Mouse (Mus musculus): ENCODE data around the gene Prph2. TPM values are rescaled to one million over a fixed set of nuclear protein-coding genes. Genes with fewer than 3 reads are reported as not detected.

Gene Prph2
- polyA plus RNA-seq, 1 experiment from 2014 or later = not detected

DNA sequence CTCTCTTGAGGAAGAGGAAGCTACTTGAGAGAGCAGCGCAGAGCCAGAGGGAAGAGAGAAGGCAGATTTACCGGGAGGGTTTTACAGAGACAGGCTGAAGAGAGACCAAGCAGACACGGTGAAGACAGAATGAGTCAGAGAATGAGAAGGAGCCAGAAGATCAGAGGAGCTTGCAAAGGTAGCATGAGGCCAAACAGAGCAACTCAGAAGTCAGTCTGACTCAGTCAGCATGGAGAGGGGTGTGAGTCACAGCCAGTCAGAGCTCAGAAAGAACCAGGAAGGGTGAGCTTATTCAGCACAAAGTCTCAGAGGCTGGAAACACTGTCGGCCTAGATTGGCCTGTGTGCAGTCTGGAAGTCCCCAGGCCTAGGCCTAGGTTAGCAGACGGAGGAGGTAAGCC is 22.7 kb downstream of the Prph2 start:
- H3K27ac ChIP-seq = no peak overlapping the region
- H3K4me2 ChIP-seq = no peak overlapping the region
- H3K9me3 ChIP-seq = no peaks in the 10 kb centered on the region
- H3K9ac ChIP-seq = no peak overlapping the region
- ATAC-seq (ENCODE audit: borderline replicate concordance, extremely low read depth, low FRiP score, low TSS enrichment) = no peak
- H3K4me3 ChIP-seq = no peak overlapping the region
- no peaks in the 10 kb centered on the region for H3K27me3 ChIP-seq
- no peaks in the 10 kb centered on the region for H3K4me1 ChIP-seq
- 87% methylated on average over 5 of the region's 5 CpGs for WGBS
- peaks cover 91% of the 10 kb centered on the region for H3K36me3 ChIP-seq

DNA sequence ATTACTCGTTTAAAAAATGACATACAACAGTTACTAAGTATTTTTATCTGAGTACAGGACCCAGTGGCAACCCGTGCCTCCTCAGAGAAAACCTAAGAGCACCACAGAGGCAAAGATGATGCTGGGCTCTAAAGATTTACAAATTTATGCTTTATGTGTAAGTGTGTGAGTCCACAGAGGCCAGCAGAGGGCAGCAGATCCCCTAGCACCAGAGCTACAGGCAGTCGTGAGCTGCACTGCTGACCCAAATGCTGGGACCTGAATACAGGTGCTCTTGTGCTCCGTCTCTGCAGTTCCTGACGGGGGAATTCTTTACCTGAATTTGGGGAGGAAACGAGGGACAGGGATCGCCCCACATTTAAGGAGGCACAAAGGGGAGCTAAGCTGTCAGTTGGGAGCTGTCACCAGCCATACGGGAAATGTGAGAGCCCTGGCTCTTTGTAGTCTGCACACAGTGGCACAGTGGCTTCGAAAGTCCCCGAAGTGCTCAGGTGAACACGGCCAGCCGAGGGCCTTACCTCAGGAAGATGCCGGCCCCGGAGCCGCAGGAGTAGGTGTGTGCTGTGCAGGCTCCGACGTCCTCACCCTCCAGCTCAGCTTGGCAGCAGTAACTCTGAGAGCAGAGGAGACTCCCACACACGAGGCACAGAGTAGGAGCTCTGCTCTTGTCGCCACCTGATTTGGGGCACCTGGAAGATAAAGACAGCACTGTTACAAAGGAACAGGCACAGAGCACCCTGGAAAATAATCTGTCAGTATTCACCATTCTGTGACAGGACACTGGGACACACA is 23.5 kb downstream of the Prph2 start:
- Histone ChIP-seq H3K36me3 (peaks cover 94% of the 10 kb centered on the region), H3K4me1 (no peaks in the 10 kb centered on the region), H3K4me3 (no peak overlapping the region), H3K9ac (no peak overlapping the region), H3K9me3 (no peaks in the 10 kb centered on the region), H3K27me3 (no peaks in the 10 kb centered on the region), H3K27ac (no peak overlapping the region), H3K4me2 (no peak overlapping the region)
- WGBS = 79% methylated on average over 19 of the region's 19 CpGs
- no peak for ATAC-seq (ENCODE audit: borderline replicate concordance, extremely low read depth, low FRiP score, low TSS enrichment)

DNA sequence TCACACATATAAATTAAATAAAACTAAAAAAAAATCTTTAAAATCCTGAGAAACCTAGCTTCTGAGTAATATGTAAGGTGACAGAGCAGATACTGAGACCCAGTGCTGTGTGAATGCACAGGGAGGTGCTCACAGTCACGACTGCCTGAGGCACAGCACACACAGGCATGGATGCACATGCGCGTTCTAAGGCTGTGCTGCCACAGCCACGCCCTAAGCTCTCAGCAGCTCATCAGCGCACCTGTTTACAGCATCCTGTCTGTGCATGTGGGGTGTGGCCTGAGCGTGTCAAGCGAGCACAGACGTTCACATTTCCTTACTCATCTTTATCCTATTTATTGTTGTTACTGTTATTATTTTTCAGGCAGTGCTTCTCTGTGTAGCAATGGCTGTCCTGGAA is 30.2 kb downstream of the Prph2 start:
- H3K27ac ChIP-seq = no peak overlapping the region
- H3K36me3 ChIP-seq = peaks cover 97% of the 10 kb centered on the region
- H3K4me3 ChIP-seq = no peak overlapping the region
- WGBS = 96% methylated on average over 8 of the region's 8 CpGs
- no peaks in the 10 kb centered on the region for H3K9me3 ChIP-seq
- ATAC-seq (ENCODE audit: borderline replicate concordance, extremely low read depth, low FRiP score, low TSS enrichment) = no peak
- no peak overlapping the region for H3K9ac ChIP-seq
- no peaks in the 10 kb centered on the region for H3K27me3 ChIP-seq
- H3K4me2 ChIP-seq = no peak overlapping the region
- H3K4me1 ChIP-seq = no peaks in the 10 kb centered on the region

- H3K27ac ChIP-seq = no peak overlapping the region
- H3K27me3 ChIP-seq = no peaks in the 10 kb centered on the region
- WGBS = 94% methylated on average over 9 of the region's 9 CpGs
- no peak for ATAC-seq (ENCODE audit: borderline replicate concordance, extremely low read depth, low FRiP score, low TSS enrichment)
- peaks cover 95% of the 10 kb centered on the region for H3K36me3 ChIP-seq
- no peaks in the 10 kb centered on the region for H3K9me3 ChIP-seq
- no peaks in the 10 kb centered on the region for H3K4me1 ChIP-seq
- H3K4me2 ChIP-seq = no peak overlapping the region
- no peak overlapping the region for H3K4me3 ChIP-seq
- no peak overlapping the region for H3K9ac ChIP-seq
Measured at GRCm38 (mm10) chr17:46942421-46942820, 32.2 kb downstream of the Prph2 start.

- H3K27me3 ChIP-seq = no peaks in the 10 kb centered on the region
- no peaks in the 10 kb centered on the region for H3K4me1 ChIP-seq
- no peak overlapping the region for H3K4me3 ChIP-seq
- no peak overlapping the region for H3K9ac ChIP-seq
- no peaks in the 10 kb centered on the region for H3K9me3 ChIP-seq
- WGBS = 89% methylated on average over 9 of the region's 9 CpGs
- H3K4me2 ChIP-seq = no peak overlapping the region
- peaks cover 75% of the 10 kb centered on the region for H3K36me3 ChIP-seq
- no peak for ATAC-seq (ENCODE audit: borderline replicate concordance, extremely low read depth, low FRiP score, low TSS enrichment)
- H3K27ac ChIP-seq = no peak overlapping the region
Measured at GRCm38 (mm10) chr17:46946276-46946675, 36.0 kb downstream of the Prph2 start.

- no peaks in the 10 kb centered on the region for H3K9me3 ChIP-seq
- WGBS = 85% methylated on average over 2 of the region's 2 CpGs
- no peaks in the 10 kb centered on the region for H3K27me3 ChIP-seq
- H3K36me3 ChIP-seq = peaks cover 88% of the 10 kb centered on the region
- H3K27ac ChIP-seq = no peak overlapping the region
- no peak for ATAC-seq (ENCODE audit: borderline replicate concordance, extremely low read depth, low FRiP score, low TSS enrichment)
- no peak overlapping the region for H3K9ac ChIP-seq
- no peak overlapping the region for H3K4me3 ChIP-seq
- no peaks in the 10 kb centered on the region for H3K4me1 ChIP-seq
- H3K4me2 ChIP-seq = no peak overlapping the region
Measured at GRCm38 (mm10) chr17:46958045-46958444, 47.8 kb downstream of the Prph2 start.

DNA sequence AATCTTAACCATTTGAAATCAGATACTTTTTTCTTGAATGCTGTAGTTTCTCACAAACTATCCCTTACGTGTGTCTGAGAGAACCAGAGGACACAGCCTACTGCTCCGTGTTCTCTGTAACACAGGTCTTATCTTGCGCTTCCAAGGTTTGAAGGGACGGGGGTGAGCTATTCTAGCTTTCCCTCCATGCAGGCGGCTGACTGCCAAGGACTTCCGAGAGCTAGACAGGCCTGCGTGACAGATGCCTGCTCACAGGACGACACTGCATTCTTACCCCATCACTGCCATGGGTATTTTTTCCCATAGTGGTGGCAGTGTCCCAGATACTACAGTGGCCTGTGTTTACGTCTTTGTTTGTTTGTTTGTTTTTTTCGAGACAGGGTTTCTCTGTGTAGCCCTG is 50.0 kb downstream of the Prph2 start:
- Histone ChIP-seq H3K4me2 (no peak overlapping the region), H3K36me3 (peaks cover 88% of the 10 kb centered on the region), H3K9me3 (no peaks in the 10 kb centered on the region), H3K27ac (no peak overlapping the region), H3K27me3 (no peaks in the 10 kb centered on the region), H3K4me1 (no peaks in the 10 kb centered on the region), H3K9ac (no peak overlapping the region), H3K4me3 (no peak overlapping the region)
- WGBS = 77% methylated on average over 10 of the region's 10 CpGs
- ATAC-seq (ENCODE audit: borderline replicate concordance, extremely low read depth, low FRiP score, low TSS enrichment) = no peak

DNA sequence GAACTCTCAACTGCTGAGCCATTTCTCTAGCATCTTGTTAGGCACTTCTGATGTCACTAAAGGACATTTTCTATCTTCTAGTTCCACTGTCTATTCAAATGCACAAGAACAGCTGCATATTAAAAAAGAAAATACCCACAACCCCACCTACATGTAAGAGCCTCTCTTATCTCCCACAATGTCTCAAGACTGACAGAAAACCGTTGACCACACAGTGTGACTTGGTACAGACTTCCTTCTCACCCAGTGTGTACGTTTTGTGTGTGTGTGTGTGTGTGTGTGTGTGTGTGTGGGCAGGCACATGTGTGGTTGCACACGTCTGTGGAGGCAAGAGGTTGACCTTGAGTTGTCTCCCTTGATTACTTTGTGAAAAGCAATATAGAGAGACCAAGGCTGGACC is 51.9 kb downstream of the Prph2 start:
- 71% methylated on average over 3 of the region's 3 CpGs for WGBS
- H3K4me3 ChIP-seq = no peak overlapping the region
- H3K36me3 ChIP-seq = peaks cover 89% of the 10 kb centered on the region
- ATAC-seq (ENCODE audit: borderline replicate concordance, extremely low read depth, low FRiP score, low TSS enrichment) = no peak
- H3K4me2 ChIP-seq = no peak overlapping the region
- no peak overlapping the region for H3K9ac ChIP-seq
- H3K9me3 ChIP-seq = no peaks in the 10 kb centered on the region
- H3K4me1 ChIP-seq = no peaks in the 10 kb centered on the region
- no peak overlapping the region for H3K27ac ChIP-seq
- no peaks in the 10 kb centered on the region for H3K27me3 ChIP-seq

- Histone ChIP-seq H3K27ac (no peak overlapping the region), H3K9me3 (no peaks in the 10 kb centered on the region), H3K4me1 (no peaks in the 10 kb centered on the region), H3K9ac (no peak overlapping the region), H3K4me3 (no peak overlapping the region), H3K36me3 (peaks cover 89% of the 10 kb centered on the region), H3K27me3 (no peaks in the 10 kb centered on the region), H3K4me2 (no peak overlapping the region)
- ATAC-seq (ENCODE audit: borderline replicate concordance, extremely low read depth, low FRiP score, low TSS enrichment) = no peak
- 71% methylated on average over 13 of the region's 13 CpGs for WGBS
Measured at GRCm38 (mm10) chr17:46963186-46963585, 52.9 kb downstream of the Prph2 start.

DNA sequence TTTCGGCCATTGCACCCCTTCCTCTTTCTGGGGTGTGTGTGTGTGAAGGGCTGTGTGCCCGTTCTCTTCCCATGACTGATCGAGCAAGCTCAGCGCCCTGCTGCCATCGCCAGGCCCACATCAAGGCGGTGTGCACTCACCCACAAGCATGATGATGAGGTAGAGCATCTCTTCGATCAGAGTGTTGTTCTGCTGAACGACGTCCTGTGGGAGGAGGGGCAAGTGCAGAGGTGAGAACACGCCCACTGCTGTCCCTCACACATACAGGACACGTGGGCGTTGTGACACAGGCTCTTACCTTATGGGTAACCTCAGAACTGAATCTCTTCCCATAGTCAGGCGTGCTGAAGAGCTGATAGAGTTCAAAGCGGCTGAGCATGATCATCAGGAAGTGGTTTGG is 56.6 kb downstream of the Prph2 start:
- WGBS = 87% methylated on average over 14 of the region's 14 CpGs
- Histone ChIP-seq H3K36me3 (peaks cover 97% of the 10 kb centered on the region), H3K9ac (no peak overlapping the region), H3K27ac (no peak overlapping the region), H3K27me3 (no peaks in the 10 kb centered on the region), H3K9me3 (no peaks in the 10 kb centered on the region), H3K4me3 (no peak overlapping the region), H3K4me1 (no peaks in the 10 kb centered on the region), H3K4me2 (no peak overlapping the region)
- ATAC-seq (ENCODE audit: borderline replicate concordance, extremely low read depth, low FRiP score, low TSS enrichment) = no peak

DNA sequence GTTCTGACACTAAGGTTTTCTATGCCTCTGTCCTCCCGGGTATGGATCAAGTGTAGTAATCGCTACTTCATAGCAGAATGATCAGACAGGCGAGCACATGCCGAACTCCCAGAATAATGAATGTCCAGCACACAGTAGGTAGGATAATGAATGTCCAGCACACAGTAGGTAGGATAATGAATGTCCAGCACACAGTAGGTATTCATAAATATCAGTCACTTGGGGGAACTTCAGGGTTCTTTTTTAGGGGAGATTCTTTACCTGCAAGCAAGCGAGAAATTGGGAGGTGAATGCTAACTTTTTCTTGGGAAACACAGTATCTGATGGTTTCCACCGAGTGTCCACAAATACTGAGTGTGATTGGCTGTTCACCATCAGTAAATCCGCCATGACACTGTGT is 62.3 kb downstream of the Prph2 start:
- WGBS = 90% methylated on average over 7 of the region's 7 CpGs
- H3K27ac ChIP-seq = no peak overlapping the region
- ATAC-seq (ENCODE audit: borderline replicate concordance, extremely low read depth, low FRiP score, low TSS enrichment) = no peak
- H3K27me3 ChIP-seq = no peaks in the 10 kb centered on the region
- peaks cover 95% of the 10 kb centered on the region for H3K36me3 ChIP-seq
- H3K4me2 ChIP-seq = no peak overlapping the region
- H3K9me3 ChIP-seq = no peaks in the 10 kb centered on the region
- no peak overlapping the region for H3K9ac ChIP-seq
- no peaks in the 10 kb centered on the region for H3K4me1 ChIP-seq
- H3K4me3 ChIP-seq = no peak overlapping the region

Measured in lung, embryonic 15.5 days (tissue).